Mouse (Mus musculus) frontal cortex, postnatal 36 days (tissue): Measurements from ENCODE around the gene Atr.

Experiments used
- DNase-seq, 2 experiments: peaks; one replicate each; pipeline ENCODE4 v3.0.0; 2022; ENCODE audit warnings: low spot score in 2 of 2

Atr gene

DNA sequence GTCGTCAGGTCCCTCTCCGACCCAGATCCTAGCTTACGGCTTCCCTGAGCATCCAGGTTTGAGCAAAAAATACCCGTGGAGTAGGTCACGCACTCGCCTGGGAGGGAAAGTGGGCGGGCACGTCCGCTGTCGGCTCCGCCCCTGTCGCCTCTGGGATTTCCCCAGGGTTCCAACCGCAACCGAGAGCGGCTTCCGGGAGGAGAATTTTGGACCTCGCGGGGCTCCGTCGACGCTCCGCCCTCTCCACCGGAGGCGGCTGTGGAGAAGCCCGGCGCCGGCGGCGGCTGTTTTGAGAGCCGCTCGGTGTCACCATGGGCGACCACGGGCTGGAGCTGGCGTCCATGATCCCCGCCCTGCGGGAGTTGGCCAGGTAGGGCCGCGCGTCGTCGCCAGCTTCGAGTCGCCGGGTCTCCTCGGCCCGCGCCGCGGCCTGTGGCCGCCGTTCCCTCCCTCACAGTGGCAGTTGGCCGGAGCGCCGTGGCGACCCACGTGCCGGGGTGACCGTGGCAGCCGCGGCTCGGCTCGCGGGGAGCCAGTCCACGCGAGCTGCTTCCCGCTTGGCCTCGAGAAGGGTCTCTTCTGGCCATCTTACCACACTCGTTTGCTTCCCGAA, at the start of gene Atr:
Gene Atr, plus strand, starts transcription at position 184 of the 613 bp plus-strand sequence.
- peak; percentile 93 to 94 for DNase-seq

DNA sequence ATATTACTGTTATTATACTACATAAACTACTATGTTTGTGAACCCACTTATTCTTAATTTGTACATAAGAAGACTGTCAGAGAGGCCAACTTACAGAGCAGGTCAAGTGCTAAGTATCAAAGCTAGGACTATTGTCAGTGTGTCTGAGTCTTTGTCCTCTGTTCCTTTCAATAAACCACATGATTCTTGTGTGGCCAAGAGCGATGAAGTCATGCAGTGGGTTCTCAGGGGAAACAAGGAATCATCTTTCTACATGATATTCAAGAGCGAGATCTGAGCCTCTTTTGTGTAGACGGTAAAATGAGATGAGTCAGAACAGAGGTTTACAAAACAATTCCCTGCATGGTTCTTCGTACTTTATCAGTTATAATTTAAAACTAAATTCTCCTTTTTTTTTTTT, 47.8 kb upstream of the Atr start:
- DNase-seq, result no peak

DNA sequence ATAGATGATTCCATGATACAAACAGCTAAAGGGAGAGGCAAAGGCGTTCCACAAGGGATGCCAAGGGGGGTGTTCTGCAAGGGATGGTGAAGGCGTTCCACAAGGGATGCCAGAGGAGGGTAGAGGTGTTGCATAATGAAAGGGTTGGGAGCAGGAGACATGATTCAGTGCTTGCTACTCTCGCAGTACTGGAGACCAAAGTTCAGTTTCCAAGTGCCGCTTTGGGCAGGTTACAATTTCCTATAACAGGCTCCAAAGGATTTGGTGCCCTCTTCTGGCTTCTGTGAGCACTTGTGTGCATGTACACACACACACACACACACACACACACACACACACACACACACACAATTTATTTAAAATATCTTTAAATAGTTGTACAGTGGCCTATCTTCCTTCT, 45.6 kb upstream of the Atr start:
- DNase-seq, result no peak

DNA sequence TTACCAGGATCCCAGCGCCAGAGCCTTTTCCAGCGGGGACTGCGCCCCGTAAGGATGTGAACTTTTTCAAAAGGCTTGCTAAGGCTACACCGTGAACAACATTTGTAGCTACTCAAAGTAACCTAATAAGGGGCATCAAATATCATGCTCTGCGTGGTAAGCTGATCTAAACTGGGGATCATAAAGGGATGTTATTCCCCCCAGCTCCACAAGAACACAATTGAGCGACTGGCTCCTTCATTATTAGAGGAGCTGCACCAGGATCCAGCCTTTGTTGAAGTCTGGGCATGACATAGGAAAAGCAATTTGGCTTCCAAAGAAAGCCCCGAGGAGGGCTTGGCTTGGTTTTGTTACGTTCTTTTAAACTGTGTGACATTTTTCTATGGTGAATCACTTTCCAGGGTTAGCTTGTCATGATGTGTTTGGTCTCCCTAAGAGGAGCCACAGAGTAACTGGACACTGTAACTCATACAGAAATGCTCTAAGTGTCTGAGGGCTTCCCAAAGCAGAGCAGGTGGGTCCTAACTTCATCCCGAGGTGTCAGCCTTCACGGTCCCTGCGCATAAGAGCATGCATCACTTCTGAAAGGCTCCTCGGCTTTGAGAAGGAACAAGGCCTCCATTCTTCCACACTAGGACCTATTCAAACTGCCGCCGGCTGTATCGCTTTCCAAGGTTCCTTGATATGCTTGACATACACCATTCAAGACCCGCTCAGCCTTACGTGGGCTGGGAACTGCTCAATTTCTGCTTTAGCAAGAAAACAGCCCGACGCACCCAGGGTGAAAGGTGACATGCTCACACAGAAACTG, 43.5 kb upstream of the Atr start:
- DNase-seq, result no peak

DNA sequence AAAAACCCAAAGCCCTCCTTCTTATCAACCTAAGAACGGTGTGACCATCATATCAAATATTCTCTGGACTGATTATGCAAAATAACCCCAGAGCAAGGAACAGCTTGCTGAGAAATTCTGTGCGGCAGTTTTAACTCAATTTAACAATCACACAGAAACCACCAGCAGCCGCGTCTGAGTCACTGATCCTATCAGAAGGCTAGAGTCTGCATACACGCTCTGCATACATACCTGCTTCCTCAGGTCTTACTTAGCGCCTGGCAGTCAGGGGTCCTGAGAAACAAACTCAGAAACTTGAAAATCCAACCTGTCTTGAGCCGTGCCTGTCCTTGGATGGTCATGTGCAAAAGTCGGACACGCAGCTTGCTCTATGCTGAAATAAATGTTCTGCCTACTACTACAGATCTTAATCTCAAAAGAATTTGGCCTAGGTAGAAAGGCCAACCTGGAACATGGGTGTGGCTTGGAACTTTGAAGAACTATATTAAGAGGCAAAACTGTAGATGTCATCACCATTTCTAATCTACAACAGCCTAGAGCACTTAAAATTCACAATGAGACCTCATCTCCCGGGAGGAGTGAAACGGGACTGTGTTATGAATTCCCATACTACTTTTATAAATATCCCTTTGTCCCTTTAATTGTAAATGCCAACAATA, 42.3 kb upstream of the Atr start:
- DNase-seq, result no peak

DNA sequence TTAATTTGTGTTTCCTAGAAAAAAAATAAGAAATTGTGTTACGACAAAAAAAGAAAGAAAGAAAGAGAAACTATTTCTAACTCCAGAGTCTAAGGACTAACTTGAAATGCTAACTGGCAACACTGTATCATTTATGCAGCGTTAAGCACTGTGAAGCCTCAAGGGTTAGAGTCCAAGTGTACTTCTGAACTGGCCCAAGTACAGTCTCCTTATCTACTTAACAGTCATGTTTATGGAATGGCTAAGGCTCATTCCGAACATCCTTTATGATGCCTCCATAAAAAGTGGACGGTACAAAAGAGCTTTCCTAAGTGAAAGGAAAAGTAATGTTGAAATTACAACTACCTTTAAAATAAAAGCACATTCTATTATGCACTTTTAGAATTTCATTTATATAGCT, 41.7 kb upstream of the Atr start:
- DNase-seq, result no peak

DNA sequence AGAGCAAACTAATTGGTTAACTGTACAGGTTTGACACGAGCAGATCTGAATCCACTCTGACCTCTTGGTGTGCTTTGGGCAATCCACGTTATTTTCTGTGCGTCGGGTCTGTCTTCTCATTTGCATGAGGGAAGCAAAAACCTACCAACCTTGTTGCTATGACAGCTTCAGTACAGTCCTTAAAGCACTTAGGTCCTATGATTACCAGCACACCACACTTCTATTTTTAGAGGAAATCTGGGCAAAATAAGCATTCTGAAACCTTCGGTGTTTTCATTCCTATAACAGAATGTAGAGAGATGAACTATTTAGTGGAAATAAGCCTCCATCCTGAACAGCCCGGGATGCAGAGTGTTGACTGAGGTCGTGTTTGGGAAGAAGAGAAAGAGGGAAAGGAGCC, 34.9 kb upstream of the Atr start:
- DNase-seq, result no peak

DNA sequence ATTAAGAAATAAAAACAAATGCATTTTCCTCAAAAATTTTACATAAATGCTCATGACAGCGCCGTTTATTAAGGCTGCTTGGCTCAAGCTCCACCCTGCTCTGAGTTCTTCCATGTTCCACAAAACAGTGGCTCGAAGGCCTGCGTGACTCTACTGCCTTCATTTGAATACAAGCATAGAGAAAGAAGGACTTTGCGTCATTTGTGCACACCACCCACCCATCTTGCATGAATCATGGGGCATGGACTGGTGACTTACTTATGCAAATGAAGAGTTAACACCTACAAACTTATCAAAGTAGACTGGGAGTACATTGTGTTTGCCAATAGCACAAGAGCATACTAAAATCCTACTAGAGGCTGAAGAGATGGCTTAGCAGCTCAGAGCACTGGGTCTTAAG, 29.8 kb upstream of the Atr start:
- peak; percentile 26 to 47 for DNase-seq

DNA sequence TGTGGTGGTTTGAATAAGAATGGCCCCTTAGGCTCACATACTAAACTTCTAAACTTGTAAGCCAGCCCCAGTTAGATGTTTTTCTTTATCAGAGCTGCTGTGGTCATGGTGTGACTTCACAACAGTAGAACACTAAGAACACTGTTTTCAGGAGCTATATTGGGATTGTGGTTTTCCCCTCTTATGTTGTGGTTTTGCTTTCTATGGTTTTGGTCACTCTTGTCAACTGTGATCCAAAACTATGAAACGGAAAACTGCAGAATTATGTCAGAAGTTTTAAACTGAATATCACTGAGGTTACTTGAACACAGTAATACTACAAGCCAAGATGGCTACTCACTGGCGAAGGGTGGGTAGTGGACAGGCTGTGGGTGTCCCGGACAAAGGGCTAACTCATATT, 24.6 kb upstream of the Atr start:
- no peak for DNase-seq

DNA sequence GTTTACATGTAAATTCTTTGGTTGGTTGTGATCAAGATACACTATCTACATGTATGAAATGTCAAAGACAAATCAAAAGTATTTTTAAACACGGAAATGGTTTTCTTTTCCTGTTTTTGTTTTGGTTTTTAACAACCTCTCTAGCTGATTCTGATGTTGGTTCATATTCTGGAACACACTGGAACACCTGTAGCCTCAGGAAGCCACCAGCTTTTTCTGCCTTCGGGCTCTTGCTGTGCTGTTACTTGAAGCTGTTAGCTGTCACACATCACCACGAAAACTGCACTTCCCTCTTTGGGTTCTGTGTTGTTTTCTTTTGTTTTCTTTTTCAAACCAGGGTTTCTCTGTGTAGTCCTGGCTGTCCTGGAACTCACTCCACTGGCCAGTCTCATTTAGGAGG, 22.6 kb upstream of the Atr start:
- no peak for DNase-seq

DNA sequence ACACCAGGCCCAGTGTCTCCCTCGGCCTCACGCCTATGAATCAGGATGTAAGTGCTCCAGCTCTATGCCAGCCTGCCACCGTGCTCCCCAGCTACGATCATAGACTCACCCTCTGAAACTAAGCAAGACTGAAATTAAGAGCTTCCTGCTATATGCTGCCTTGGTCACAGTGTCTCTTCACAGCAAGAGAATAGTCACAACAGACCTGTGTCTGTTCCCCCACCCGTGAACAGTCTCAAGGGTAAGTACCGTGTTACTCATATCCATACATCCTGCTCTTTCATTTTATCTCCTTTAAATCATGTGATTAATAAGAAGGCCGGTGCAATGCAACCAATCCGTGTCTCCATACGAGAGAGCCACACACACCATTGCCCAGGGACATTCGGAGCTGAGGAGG, 21.7 kb upstream of the Atr start:
- DNase-seq, result no peak

DNA sequence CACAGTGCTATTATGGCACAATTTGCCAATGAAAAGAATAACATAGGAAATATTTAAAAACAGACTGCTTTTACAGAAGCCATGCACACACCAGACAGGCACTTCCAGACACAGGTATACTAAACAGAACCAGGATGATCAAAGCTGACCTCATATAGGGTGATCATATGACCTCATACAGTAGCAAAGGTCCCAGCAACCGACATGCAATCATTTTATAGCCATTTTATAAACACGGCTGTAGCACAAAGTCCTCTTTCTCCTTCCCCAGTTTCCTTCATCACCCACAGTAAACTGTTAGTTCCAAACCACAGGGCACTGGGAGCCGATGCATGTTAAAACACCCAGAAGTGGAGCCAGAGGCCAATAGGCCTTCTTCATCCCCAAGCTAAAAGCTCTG, 18.0 kb upstream of the Atr start:
- no peak for DNase-seq

DNA sequence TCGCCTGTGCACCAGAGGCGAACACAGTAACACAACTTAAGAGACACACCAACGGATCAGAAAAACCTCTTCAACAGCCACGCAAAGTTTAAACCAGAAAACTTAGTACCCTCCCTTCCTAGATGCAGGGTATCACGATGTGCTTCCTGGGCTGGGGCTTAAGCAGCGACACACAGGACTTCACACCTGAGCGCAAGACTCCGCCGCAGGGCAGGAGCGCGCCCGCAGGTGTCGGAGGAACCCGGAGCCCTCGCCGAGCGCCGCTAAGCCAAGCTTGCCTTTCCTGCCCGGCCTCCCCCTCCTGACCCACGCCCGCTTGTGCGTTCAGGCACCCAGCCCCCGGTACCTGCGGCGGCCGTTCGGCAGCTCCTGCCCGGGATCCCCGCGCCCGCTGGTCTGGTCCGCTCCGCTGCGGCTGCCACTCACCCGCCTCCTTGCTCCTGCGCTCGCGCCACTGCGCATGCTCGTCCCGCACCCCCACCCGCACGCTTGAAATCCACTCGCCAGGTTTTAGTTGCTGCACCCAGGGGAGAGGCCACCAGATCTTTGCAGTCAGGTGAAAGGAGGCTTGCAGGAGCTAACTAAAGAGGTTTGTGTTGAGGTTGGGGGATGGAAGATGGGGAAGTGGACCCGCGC, 12.5 kb upstream of the Atr start, which contains the start of gene Pls1:
Gene Pls1, minus strand, starts transcription at position 487 of the 636 bp plus-strand sequence.
- peak; percentile 95 to 97 for DNase-seq

DNA sequence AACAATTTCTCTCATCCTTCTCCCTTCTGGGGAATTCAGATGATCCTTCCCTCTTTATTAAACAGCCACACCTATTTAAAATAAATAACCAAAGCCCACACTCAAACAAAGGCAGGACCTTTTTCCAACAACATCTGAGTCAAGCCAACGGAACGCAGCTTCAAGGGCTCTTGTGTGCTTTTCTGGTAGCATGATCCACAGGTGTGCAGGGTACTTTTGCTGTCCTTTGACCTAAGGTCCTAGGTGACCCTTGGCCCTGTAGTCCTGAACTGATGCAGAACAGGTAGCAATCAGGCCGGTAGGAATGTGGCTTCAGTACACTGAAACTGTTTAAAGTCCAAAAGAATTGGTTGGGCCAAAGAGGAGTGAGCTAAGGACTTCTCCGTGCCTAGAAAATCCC, 11.7 kb upstream of the Atr start:
- DNase-seq, result no peak

DNA sequence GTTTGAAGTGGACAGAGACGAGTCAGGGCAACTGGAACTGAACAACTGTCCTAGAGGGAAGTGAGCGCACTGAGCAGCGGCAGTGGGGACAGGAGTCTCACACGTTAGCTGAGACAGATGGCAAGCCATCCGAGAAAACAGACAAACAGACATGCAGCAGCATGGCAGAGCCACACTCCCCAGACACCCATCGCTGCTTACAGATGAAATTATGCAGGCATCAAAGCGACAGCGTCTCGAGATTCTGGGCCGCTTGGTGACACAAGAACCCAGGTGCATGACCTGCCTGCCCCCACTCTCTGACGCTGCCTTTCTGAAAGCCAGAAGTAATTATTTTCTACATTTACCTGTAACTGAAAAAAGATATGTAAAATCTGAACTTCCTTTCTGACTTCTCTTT, 5.7 kb upstream of the Atr start:
- no peak for DNase-seq

DNA sequence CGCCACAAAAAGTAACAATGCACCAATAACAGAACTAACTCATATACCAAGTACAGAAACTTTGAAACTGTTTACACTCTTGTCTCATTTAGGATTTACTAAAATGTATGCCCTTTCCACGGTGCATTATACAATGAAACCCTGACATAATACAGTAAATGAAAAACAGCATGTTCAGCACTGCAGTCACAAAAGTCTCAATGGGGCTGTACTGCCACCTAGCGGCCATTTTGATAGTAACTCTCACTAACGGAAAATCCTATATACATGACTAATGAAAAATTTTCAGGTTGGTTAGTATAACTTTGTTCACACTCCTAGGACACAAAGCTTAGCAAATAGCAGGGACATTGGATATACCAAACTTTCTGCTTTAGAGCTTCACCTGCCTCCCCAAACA, 4.5 kb upstream of the Atr start:
- DNase-seq, result peak; percentile 73 to 84

DNA sequence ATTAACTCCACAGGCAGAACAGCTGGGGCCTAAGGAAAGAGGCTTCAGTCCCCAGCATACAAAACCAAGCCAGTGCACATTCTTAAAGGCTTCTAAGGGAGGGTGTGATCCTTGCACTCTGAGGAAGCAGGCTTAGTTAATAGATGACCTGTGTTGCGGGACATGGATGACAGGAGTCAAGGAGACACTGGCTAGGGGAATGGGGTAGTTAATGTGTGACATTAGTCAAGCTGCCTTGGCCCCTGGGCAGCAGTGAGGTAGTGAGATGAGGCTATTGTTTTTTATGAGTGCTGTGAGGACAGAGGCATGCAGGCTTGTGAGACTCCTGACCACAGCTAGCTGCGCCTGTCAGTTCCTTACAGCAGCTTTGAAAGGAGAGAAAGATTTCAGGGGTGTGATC, 2.5 kb upstream of the Atr start:
- no peak for DNase-seq

DNA sequence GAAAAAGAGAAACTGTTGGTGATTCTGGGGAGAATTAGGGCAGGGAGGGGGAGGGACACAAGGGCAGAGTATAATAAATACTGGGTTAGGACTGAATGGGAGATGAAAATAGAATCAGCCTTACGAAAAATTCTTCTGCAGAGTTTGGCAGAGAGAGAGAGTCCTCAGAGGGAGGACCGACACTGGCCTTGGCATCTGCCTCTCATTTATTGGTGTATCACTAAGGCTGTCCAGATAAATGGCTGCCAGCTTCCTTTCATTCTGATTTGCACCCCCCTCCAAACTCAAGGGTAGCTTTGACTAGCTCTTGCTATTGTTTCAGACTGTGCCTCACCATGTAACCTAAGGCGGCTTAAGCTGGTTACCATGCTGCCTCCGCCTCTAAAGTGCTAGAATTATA, 1.4 kb upstream of the Atr start:
- no peak for DNase-seq

DNA sequence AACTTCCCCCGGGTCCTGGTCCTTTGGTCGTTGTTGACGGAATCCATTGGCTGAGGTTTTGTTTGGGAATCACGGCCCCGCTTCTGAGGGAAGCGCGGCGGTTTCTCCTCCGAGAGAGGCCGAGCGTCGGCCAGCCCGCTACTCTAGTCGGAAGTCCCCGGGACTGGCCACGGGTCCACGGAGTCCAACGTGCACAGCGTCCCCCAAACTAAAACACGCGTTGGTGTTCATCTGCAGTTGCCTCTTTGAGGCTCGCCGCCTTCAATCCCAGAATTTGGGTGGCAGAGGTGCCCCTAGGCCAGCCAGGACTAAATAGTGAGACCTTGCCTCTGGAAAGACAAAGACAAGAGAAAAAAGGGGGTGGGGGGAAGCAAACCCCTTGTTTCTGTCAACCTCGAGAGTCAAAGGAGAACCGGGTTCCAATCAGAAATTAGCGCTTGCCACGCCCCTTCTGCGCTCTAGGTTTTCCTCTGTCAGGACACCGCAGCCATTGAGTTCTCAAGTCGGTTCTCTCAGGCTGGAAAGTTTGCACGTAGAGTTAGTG, 702 bp downstream of the Atr start:
- no peak for DNase-seq

DNA sequence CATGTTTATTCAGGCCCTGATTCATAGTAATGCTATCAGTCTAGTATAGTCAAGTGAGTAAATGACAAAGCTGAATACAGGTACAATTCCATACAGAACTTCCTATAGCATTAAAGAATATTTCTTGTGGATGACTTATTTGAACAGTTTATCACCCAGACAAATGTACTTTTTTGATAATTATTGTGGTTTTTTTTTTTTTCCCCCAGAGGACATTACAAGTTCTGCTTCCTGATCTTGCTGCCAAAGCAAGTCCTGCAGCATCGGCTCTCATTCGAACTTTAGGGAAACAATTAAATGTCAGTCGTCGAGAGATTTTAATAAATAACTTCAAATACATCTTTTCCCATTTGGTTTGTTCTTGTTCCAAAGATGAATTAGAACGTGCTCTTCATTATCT, 20.8 kb downstream of the Atr start:
- DNase-seq, result no peak

DNA sequence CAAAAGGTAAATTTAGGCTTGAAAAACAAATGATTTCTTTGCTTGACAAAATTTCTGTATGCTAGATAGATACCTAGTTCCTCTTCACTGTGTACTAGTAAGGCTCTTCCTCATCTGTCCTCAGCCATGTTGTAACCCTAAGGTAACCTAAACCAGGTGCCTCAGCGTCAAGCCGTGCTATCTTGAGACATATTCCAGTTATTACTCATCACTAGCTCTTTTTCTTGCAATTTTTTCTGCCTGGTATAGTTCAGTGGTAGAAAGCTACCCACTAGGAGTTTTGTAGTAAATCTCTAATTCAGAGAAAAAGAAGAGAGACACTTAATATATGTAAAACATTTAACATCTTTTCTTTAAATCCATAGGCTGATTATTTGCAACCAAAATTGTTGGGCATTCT, 25.4 kb downstream of the Atr start:
- DNase-seq, result no peak

DNA sequence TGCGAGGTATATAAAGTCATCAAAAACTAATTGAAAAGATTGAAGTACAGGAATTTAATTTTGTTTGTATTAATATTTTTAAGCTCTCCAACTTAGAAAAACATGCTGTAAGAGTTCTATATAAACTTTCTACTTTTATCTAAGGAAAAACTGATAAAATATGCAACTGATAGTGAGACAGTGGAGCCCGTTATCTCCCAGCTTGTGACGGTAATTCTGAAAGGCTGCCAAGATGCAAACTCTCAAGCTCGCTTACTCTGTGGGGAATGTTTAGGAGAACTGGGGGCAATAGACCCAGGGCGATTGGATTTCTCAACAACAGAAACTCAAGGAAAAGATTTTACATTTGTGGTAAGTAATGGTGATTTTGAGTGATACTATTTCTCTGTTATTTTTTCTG, 40.0 kb downstream of the Atr start:
- no peak for DNase-seq
